Mouse (Mus musculus) lung, embryonic 15.5 days (tissue): ENCODE measurements around the gene Olfr646. TPM values are rescaled to one million over a fixed set of nuclear protein-coding genes. Genes with fewer than 3 reads are reported as not detected.

ENCODE experiments used
- polyA plus RNA-seq: library from polyadenylated mRNA; unstranded; fragments of >200 nt; fragmentation: Nextera tagmentation; extraction: Ambion mirVana; gene quantifications from 2 replicates; pipeline ENCODE4 v1.2.1, GENCODE M21; 2015

Gene Olfr646
- polyA plus RNA-seq, 1 experiment from 2014 or later = not detected

Other genes with a start within 250 kb of the Olfr646 start
- gene Olfr66, start 218.6 kb upstream of the Olfr646 start, polyA plus RNA-seq = not detected in 2 replicates
- not detected in 2 replicates for gene Olfr64, start 210.4 kb upstream of the Olfr646 start, polyA plus RNA-seq
- not detected in 2 replicates for gene Olfr65, start 201.4 kb upstream of the Olfr646 start, polyA plus RNA-seq
- gene Olfr631, start 176.0 kb upstream of the Olfr646 start, polyA plus RNA-seq = not detected in 2 replicates
- gene Olfr632, start 170.5 kb upstream of the Olfr646 start, polyA plus RNA-seq = not detected in 2 replicates
- gene Olfr633, start 160.4 kb upstream of the Olfr646 start, polyA plus RNA-seq = not detected in 2 replicates
- gene Olfr635, start 133.7 kb upstream of the Olfr646 start, polyA plus RNA-seq = not detected in 2 replicates
- gene Olfr638, start 106.1 kb upstream of the Olfr646 start, polyA plus RNA-seq = not detected in 2 replicates
- not detected in 2 replicates for gene Olfr639, start 87.6 kb upstream of the Olfr646 start, polyA plus RNA-seq
- gene Olfr640, start 79.3 kb upstream of the Olfr646 start, polyA plus RNA-seq = not detected in 2 replicates
- gene Olfr641, start 69.4 kb upstream of the Olfr646 start, polyA plus RNA-seq = not detected in 2 replicates
- gene Olfr642, start 52.2 kb upstream of the Olfr646 start, polyA plus RNA-seq = not detected in 2 replicates
- not detected in 2 replicates for gene 4930516K23Rik, start 43.4 kb upstream of the Olfr646 start, polyA plus RNA-seq
- gene Olfr644, start 33.0 kb upstream of the Olfr646 start, polyA plus RNA-seq = not detected in 2 replicates
- gene Olfr645, start 19.4 kb upstream of the Olfr646 start, polyA plus RNA-seq = not detected in 2 replicates
- not detected in 2 replicates for gene Ubqln5, start 25.0 kb downstream of the Olfr646 start, polyA plus RNA-seq
- not detected in 2 replicates for gene Olfr643, start 32.5 kb downstream of the Olfr646 start, polyA plus RNA-seq
- not detected in 2 replicates for gene Ubqln3, start 38.4 kb downstream of the Olfr646 start, polyA plus RNA-seq
- gene Ubqlnl, start 45.7 kb downstream of the Olfr646 start, polyA plus RNA-seq = not detected in 2 replicates
- gene Olfm5, start 60.0 kb downstream of the Olfr646 start, polyA plus RNA-seq = not detected in 2 replicates
- 0.12 and 0.20 TPM in 2 replicates for gene Olfr648, start 78.5 kb downstream of the Olfr646 start, polyA plus RNA-seq
- not detected in 2 replicates for gene Olfr649, start 91.1 kb downstream of the Olfr646 start, polyA plus RNA-seq
- 0.75 and 0.98 TPM in 2 replicates for gene Trim6, start 113.9 kb downstream of the Olfr646 start, polyA plus RNA-seq
- 1.9 and 2.3 TPM in 2 replicates for gene Trim34a, start 139.6 kb downstream of the Olfr646 start, polyA plus RNA-seq
- gene Trim5, start 183.2 kb downstream of the Olfr646 start, polyA plus RNA-seq = 0.26 and 0.31 TPM in 2 replicates
- 4.2 and 5.6 TPM in 2 replicates for gene Trim12a, start 210.6 kb downstream of the Olfr646 start, polyA plus RNA-seq
- 0.10 TPM in 1 of 2 replicates, not detected in the other for gene Trim34b, start 224.6 kb downstream of the Olfr646 start, polyA plus RNA-seq
- gene Trim12c, start 248.5 kb downstream of the Olfr646 start, polyA plus RNA-seq = 2.0 and 2.3 TPM in 2 replicates